ENCODE assay signal across 8 mouse cellular contexts in the genomic region with DNA sequence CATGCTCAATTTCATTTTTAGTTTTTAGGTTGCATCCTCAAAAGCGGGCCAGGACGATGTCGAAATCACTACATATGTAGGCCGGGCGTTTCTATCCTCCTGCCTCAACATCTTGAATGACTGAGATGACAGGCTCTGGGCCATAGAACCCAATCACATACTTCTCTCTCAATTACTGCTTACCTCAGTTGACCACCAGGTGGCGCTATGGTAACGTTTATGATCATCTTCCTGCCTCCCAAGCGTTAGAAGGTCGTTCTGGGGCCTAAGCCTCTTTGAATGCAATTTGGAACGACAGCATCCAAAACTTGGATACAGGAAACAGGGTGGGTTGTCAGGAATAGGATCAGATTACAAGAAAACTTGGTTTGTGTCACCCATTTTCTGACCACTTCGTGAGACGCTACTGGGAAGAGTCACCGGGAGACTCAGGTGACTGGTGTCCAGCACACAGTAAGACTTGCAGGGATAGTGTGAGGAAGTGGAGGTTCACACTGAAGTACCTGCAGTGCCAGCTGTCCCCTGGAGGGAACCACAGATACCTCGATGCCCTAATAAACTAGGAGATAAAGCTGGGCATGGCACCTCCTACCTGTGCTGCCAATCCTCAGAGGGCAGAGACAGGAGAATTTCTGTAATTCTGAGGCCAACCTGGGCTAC. TPM values are rescaled to one million over a fixed set of nuclear protein-coding genes. Genes with fewer than 3 reads are reported as not detected.
A peak's percentile ranks its signal among the peaks of the same experiment; 100 is the strongest.
DNase-seq lines count a peak whose midpoint lies in the region; ATAC-seq and TF ChIP-seq lines count a peak whose summit lies in the region.

No protein-coding gene starts in this region.

- peak; percentile 78 for DNase-seq in adrenal gland, postnatal 25 days
- peak; percentile 93 for DNase-seq in embryonic facial prominence, embryonic 11.5 days (ENCODE audit: low spot score)
- peak; percentile 57 to 83 for DNase-seq in heart, adult 9 months (ENCODE audit: low spot score in 2 of 2)
- DNase-seq in liver, adult 2 months (ENCODE audit: extremely low read depth, low read depth, low spot score): peak; percentile 57
- peak; percentile 73 to 83 for DNase-seq in natural killer cell, adult 2 months (ENCODE audit: low spot score in 2 of 2)
- peak; percentile 80 for DNase-seq in stomach, postnatal 0 days (ENCODE audit: low spot score)

- H3K9me3 ChIP-seq in embryonic facial prominence, embryonic 11.5 days (replicated peaks; ENCODE audit: control insufficient read depth, low read length): no peaks in the 10 kb centered on the region
- H3K9me3 ChIP-seq in kidney, embryonic 14.5 days (ENCODE audit: control insufficient read depth, low read length): no peaks in the 10 kb centered on the region
- H3K9me3 ChIP-seq in stomach, postnatal 0 days (ENCODE audit: control insufficient read depth, low read length): no peaks in the 10 kb centered on the region

- no peak overlapping the region for H3K4me3 ChIP-seq in embryonic facial prominence, embryonic 11.5 days (ENCODE audit: low read depth, low read length)
- H3K4me3 ChIP-seq in kidney, embryonic 14.5 days (ENCODE audit: low read length): no peak overlapping the region
- no peak overlapping the region for H3K4me3 ChIP-seq in liver, adult 2 months (ENCODE audit: insufficient read depth, low read depth, low read length)
- H3K4me3 ChIP-seq in stomach, postnatal 0 days (ENCODE audit: low read depth, low read length): no peak overlapping the region

- H3K9ac ChIP-seq in embryonic facial prominence, embryonic 11.5 days (replicated peaks; ENCODE audit: low read length): no peak overlapping the region
- no peak overlapping the region for H3K9ac ChIP-seq in kidney, embryonic 14.5 days (ENCODE audit: low read depth, low read length)
- no peak overlapping the region for H3K9ac ChIP-seq in liver, adult 2 months (ENCODE audit: low read depth, low read length)
- H3K9ac ChIP-seq in stomach, postnatal 0 days (ENCODE audit: low read length): no peak overlapping the region

- H3K79me2 ChIP-seq in liver, adult 2 months (ENCODE audit: control insufficient read depth, insufficient read depth, low read length): no peaks in the 10 kb centered on the region

- WGBS in embryonic facial prominence, embryonic 11.5 days: 18% methylated on average over 14 of the region's 14 CpGs
- 18% methylated on average over 14 of the region's 14 CpGs for WGBS in kidney, embryonic 14.5 days
- 22% methylated on average over 14 of the region's 14 CpGs for WGBS in liver, adult 2 months
- WGBS in stomach, postnatal 0 days: 17% methylated on average over 14 of the region's 14 CpGs

- H3K4me1 ChIP-seq in embryonic facial prominence, embryonic 11.5 days (ENCODE audit: control insufficient read depth, insufficient read depth, low read length): no peaks in the 10 kb centered on the region
- H3K4me1 ChIP-seq in kidney, embryonic 14.5 days (ENCODE audit: control insufficient read depth, insufficient read depth, low read length): no peaks in the 10 kb centered on the region
- H3K4me1 ChIP-seq in liver, adult 2 months (ENCODE audit: control insufficient read depth, insufficient read depth, low read length): no peaks in the 10 kb centered on the region
- H3K4me1 ChIP-seq in stomach, postnatal 0 days (replicated peaks; ENCODE audit: control insufficient read depth, insufficient read depth): no peaks in the 10 kb centered on the region

- no peak overlapping the region for H3K27ac ChIP-seq in embryonic facial prominence, embryonic 11.5 days (replicated peaks; ENCODE audit: low read depth, low read length)
- H3K27ac ChIP-seq in kidney, embryonic 14.5 days (ENCODE audit: low read depth, low read length): no peak overlapping the region
- no peak overlapping the region for H3K27ac ChIP-seq in liver, adult 2 months (replicated peaks; ENCODE audit: insufficient read depth, low read depth, low read length)
- no peak overlapping the region for H3K27ac ChIP-seq in stomach, postnatal 0 days (replicated peaks)

- no peak for TF ChIP-seq POLR2A in liver, adult 2 months (IDR thresholded peaks at IDR 0.05; ENCODE audit: extremely low read depth, insufficient read depth, low read length)

- peak; percentile 75 for ATAC-seq in CD4-positive, CD25-positive, alpha-beta regulatory T cell, adult 4 months
- peak; percentile 46 for ATAC-seq in embryonic facial prominence, embryonic 11.5 days (replicated peaks; ENCODE audit: insufficient number of reproducible peaks, low FRiP score, low TSS enrichment, low read depth)
- ATAC-seq in kidney, embryonic 14.5 days (ENCODE audit: low FRiP score, low TSS enrichment): peak; percentile 51; the same call in 1 of the 2 replicates
- ATAC-seq in stomach, postnatal 0 days (ENCODE audit: low FRiP score, low TSS enrichment): peak; percentile 51; the same call in 1 of the 2 replicates

- TF ChIP-seq CTCF in liver, adult 2 months (IDR thresholded peaks at IDR 0.05; ENCODE audit: low read depth, low read length): peak; percentile 53
- TF ChIP-seq CTCF in stomach, postnatal 0 days (IDR thresholded peaks at IDR 0.05; ENCODE audit: low read depth): peak; percentile 95

- H3K36me3 ChIP-seq in embryonic facial prominence, embryonic 11.5 days (replicated peaks; ENCODE audit: control insufficient read depth, insufficient read depth, low read depth, low read length): no peaks in the 10 kb centered on the region
- no peaks in the 10 kb centered on the region for H3K36me3 ChIP-seq in kidney, embryonic 14.5 days (ENCODE audit: control insufficient read depth, insufficient read depth, low read length)
- H3K36me3 ChIP-seq in liver, adult 2 months (ENCODE audit: control insufficient read depth, insufficient read depth, low read length): no peaks in the 10 kb centered on the region
- H3K36me3 ChIP-seq in stomach, postnatal 0 days (ENCODE audit: control insufficient read depth, insufficient read depth, low read length): no peaks in the 10 kb centered on the region

- TF ChIP-seq EP300 in stomach, postnatal 0 days (optimal IDR thresholded peaks at IDR 0.05): no peak

- H3K4me2 ChIP-seq in embryonic facial prominence, embryonic 11.5 days (ENCODE audit: low read depth, low read length): no peak overlapping the region
- H3K4me2 ChIP-seq in kidney, embryonic 14.5 days (replicated peaks; ENCODE audit: low read depth, low read length): no peak overlapping the region
- no peak overlapping the region for H3K4me2 ChIP-seq in stomach, postnatal 0 days (replicated peaks; ENCODE audit: low read depth)

- no peaks in the 10 kb centered on the region for H3K27me3 ChIP-seq in embryonic facial prominence, embryonic 11.5 days (ENCODE audit: control insufficient read depth, insufficient read depth, low read length)
- no peaks in the 10 kb centered on the region for H3K27me3 ChIP-seq in kidney, embryonic 14.5 days (ENCODE audit: control insufficient read depth, insufficient read depth, low read length)
- no peaks in the 10 kb centered on the region for H3K27me3 ChIP-seq in liver, adult 2 months (ENCODE audit: control insufficient read depth, insufficient read depth, low read length)
- no peaks in the 10 kb centered on the region for H3K27me3 ChIP-seq in stomach, postnatal 0 days (ENCODE audit: control insufficient read depth, insufficient read depth, low read length)

RNA-seq across cellular contexts. Expression of gene Calm3, which starts 8.2 kb away (rescaled TPM):
- polyA plus RNA-seq in CD4-positive, CD25-positive, alpha-beta regulatory T cell, adult 4 months (2017; shearing (Covaris generic)): 100 to 1,000 TPM in 1 of 2 experiments, 10 to 100 TPM in 1; 48.5 to 103 TPM
- 242 and 255 TPM in 2 replicates for total RNA-seq in adrenal gland, postnatal 25 days (2021)
- 227 and 237 TPM in 2 replicates for polyA plus RNA-seq in embryonic facial prominence, embryonic 11.5 days (2014; fragmentation: Nextera tagmentation; extraction: Ambion mirVana)
- polyA plus RNA-seq in kidney, embryonic 14.5 days (2014; fragmentation: Nextera tagmentation; extraction: Ambion mirVana): 156 and 198 TPM in 2 replicates
- 64.9 and 77.4 TPM in 2 replicates for total RNA-seq in liver, adult 2 months (2014; rRNA removed)
- polyA plus RNA-seq in liver, adult 2 months (2012; rRNA removed): 72.0 and 78.1 TPM in 2 replicates
- 49.1 and 58.7 TPM in 2 replicates for polyA plus RNA-seq in stomach, postnatal 0 days (2015; fragmentation: Nextera tagmentation; extraction: Ambion mirVana)

RNA-seq across cellular contexts. Expression of gene Pnmal2, which starts 12.4 kb away (rescaled TPM):
- polyA plus RNA-seq in CD4-positive, CD25-positive, alpha-beta regulatory T cell, adult 4 months (2017; shearing (Covaris generic)): not detected
- total RNA-seq in adrenal gland, postnatal 25 days (2021): 26.9 and 36.1 TPM in 2 replicates
- polyA plus RNA-seq in embryonic facial prominence, embryonic 11.5 days (2014; fragmentation: Nextera tagmentation; extraction: Ambion mirVana): 3.7 and 4.2 TPM in 2 replicates
- 2.5 and 5.5 TPM in 2 replicates for polyA plus RNA-seq in kidney, embryonic 14.5 days (2014; fragmentation: Nextera tagmentation; extraction: Ambion mirVana)
- under 0.01 and 0.07 TPM in 2 replicates for total RNA-seq in liver, adult 2 months (2014; rRNA removed)
- polyA plus RNA-seq in liver, adult 2 months (2012; rRNA removed): 0.02 and 0.10 TPM in 2 replicates
- polyA plus RNA-seq in stomach, postnatal 0 days (2015; fragmentation: Nextera tagmentation; extraction: Ambion mirVana): 4.7 and 4.8 TPM in 2 replicates

RNA-seq across cellular contexts. Expression of gene Ptgir, which starts 25.8 kb away (rescaled TPM):
- polyA plus RNA-seq in CD4-positive, CD25-positive, alpha-beta regulatory T cell, adult 4 months (2017; shearing (Covaris generic)): 10 to 100 TPM in 1 of 2 experiments, 1 to 10 TPM in 1; 7.9 to 10.2 TPM
- 1.5 and 1.6 TPM in 2 replicates for total RNA-seq in adrenal gland, postnatal 25 days (2021)
- polyA plus RNA-seq in embryonic facial prominence, embryonic 11.5 days (2014; fragmentation: Nextera tagmentation; extraction: Ambion mirVana): 0.87 and 1.1 TPM in 2 replicates
- 0.67 and 1.4 TPM in 2 replicates for polyA plus RNA-seq in kidney, embryonic 14.5 days (2014; fragmentation: Nextera tagmentation; extraction: Ambion mirVana)
- total RNA-seq in liver, adult 2 months (2014; rRNA removed): 0.07 and 0.09 TPM in 2 replicates
- 0.09 and 0.33 TPM in 2 replicates for polyA plus RNA-seq in liver, adult 2 months (2012; rRNA removed)
- 1.5 and 1.6 TPM in 2 replicates for polyA plus RNA-seq in stomach, postnatal 0 days (2015; fragmentation: Nextera tagmentation; extraction: Ambion mirVana)

RNA-seq across cellular contexts. Expression of gene Pnmal1, which starts 27.4 kb away (rescaled TPM):
- not detected for polyA plus RNA-seq in CD4-positive, CD25-positive, alpha-beta regulatory T cell, adult 4 months (2017; shearing (Covaris generic))
- 4.3 and 5.4 TPM in 2 replicates for total RNA-seq in adrenal gland, postnatal 25 days (2021)
- 5.3 and 6.6 TPM in 2 replicates for polyA plus RNA-seq in embryonic facial prominence, embryonic 11.5 days (2014; fragmentation: Nextera tagmentation; extraction: Ambion mirVana)
- polyA plus RNA-seq in kidney, embryonic 14.5 days (2014; fragmentation: Nextera tagmentation; extraction: Ambion mirVana): 0.51 and 0.74 TPM in 2 replicates
- total RNA-seq in liver, adult 2 months (2014; rRNA removed): not detected in 2 replicates
- polyA plus RNA-seq in liver, adult 2 months (2012; rRNA removed): not detected in 2 replicates
- polyA plus RNA-seq in stomach, postnatal 0 days (2015; fragmentation: Nextera tagmentation; extraction: Ambion mirVana): 1.7 and 1.8 TPM in 2 replicates

RNA-seq across cellular contexts. Expression of gene Gng8, which starts 40.5 kb away (rescaled TPM):
- not detected for polyA plus RNA-seq in CD4-positive, CD25-positive, alpha-beta regulatory T cell, adult 4 months (2017; shearing (Covaris generic))
- total RNA-seq in adrenal gland, postnatal 25 days (2021): 0.70 TPM in 1 of 2 replicates, not detected in the other
- 16.0 and 19.8 TPM in 2 replicates for polyA plus RNA-seq in embryonic facial prominence, embryonic 11.5 days (2014; fragmentation: Nextera tagmentation; extraction: Ambion mirVana)
- 7.5 TPM in 2 replicates for polyA plus RNA-seq in kidney, embryonic 14.5 days (2014; fragmentation: Nextera tagmentation; extraction: Ambion mirVana)
- not detected in 2 replicates for total RNA-seq in liver, adult 2 months (2014; rRNA removed)
- 0.25 and 0.26 TPM in 2 replicates for polyA plus RNA-seq in liver, adult 2 months (2012; rRNA removed)
- 7.3 and 7.4 TPM in 2 replicates for polyA plus RNA-seq in stomach, postnatal 0 days (2015; fragmentation: Nextera tagmentation; extraction: Ambion mirVana)
